Mouse (Mus musculus) left cerebral cortex, postnatal 4 days (tissue): ENCODE results near the gene Arntl2. TPM values are rescaled to one million over a fixed set of nuclear protein-coding genes. Genes with fewer than 3 reads are reported as not detected.
A peak's percentile ranks its signal among the peaks of the same experiment; 100 is the strongest.

Experiments
- DNase-seq: peaks from one replicate; pipeline ENCODE4 v3.0.0-alpha.2; 2022
- intact Hi-C: fragments of 180-260 bp; cut with DNase I; formaldehyde crosslinking; loops from one replicate; pipeline ENCODE4 v1.15.1; 2025
- total RNA-seq, 2 experiments: library from RNA; stranded (reverse); gene quantifications; 2 replicates each; pipeline ENCODE4 v1.2.3; 2021

The Arntl2 gene
- total RNA-seq, 2 experiments from 2014 or later, result 6.3 to 12.0 TPM

GRCm38 (mm10) chr6:146776610-146777389 is 19.1 kb upstream of the Arntl2 start:
- no peak for DNase-seq
- intact Hi-C loops, result no loop called here

GRCm38 (mm10) chr6:146778055-146778454 is 17.8 kb upstream of the Arntl2 start:
- no peak for DNase-seq
- intact Hi-C loops, result no loop called here

- intact Hi-C loops, result no loop called here
- DNase-seq, result no peak
These were observed 14.3 kb upstream of the Arntl2 start for GRCm38 (mm10) chr6:146781566-146781965.

- DNase-seq, result no peak
- intact Hi-C loops, result no loop called here
These were observed 2.3 kb upstream of the Arntl2 start for GRCm38 (mm10) chr6:146793527-146793926.

GRCm38 (mm10) chr6:146795166-146795923 is 510 bp upstream of the Arntl2 start:
- intact Hi-C loops, result no loop called here
- no peak for DNase-seq

GRCm38 (mm10) chr6:146797446-146797845 is 1.6 kb downstream of the Arntl2 start:
- intact Hi-C loops, result no loop called here
- DNase-seq, result no peak

- DNase-seq, result no peak
- intact Hi-C loops, result no loop called here
These were observed 14.1 kb downstream of the Arntl2 start for GRCm38 (mm10) chr6:146809991-146810390.

- no peak for DNase-seq
- intact Hi-C loops, result no loop called here
These were observed 17.2 kb downstream of the Arntl2 start for GRCm38 (mm10) chr6:146813007-146813406.

- DNase-seq, result no peak
- intact Hi-C loops, result no loop called here
These were observed 24.5 kb downstream of the Arntl2 start for GRCm38 (mm10) chr6:146820177-146820965.

- no peak for DNase-seq
- intact Hi-C loops, result no loop called here
These were observed 26.1 kb downstream of the Arntl2 start for GRCm38 (mm10) chr6:146821958-146822357.

- DNase-seq, result peak; percentile 61
- intact Hi-C loops, result no loop called here
These were observed 29.1 kb downstream of the Arntl2 start for GRCm38 (mm10) chr6:146824727-146825486.

- intact Hi-C loops, result no loop called here
- no peak for DNase-seq
These were observed 29.6 kb downstream of the Arntl2 start for GRCm38 (mm10) chr6:146825487-146825773.

GRCm38 (mm10) chr6:146831320-146831719 is 35.5 kb downstream of the Arntl2 start:
- intact Hi-C loops, result loop anchor here (10.0 kb wide), 2 partner anchors 133 to 163 kb away; no protein-coding TSS in a partner anchor

GRCm38 (mm10) chr6:146833485-146834314 is 37.8 kb downstream of the Arntl2 start:
- intact Hi-C loops, result loop anchor here (10.0 kb wide), 2 partner anchors 131 to 161 kb away; no protein-coding TSS in a partner anchor
- DNase-seq, result peak; percentile 18

More at GRCm38 (mm10) chr6:146831320-146831719, 35.5 kb downstream of the Arntl2 start:
- DNase-seq, result no peak

- DNase-seq, result no peak
- intact Hi-C loops, result loop anchor here (10.0 kb wide), 2 partner anchors 130 to 160 kb away; no protein-coding TSS in a partner anchor
These were observed 38.5 kb downstream of the Arntl2 start for GRCm38 (mm10) chr6:146834342-146834741.

- intact Hi-C loops, result loop anchor here (10.0 kb wide), 2 partner anchors 129 to 159 kb away; no protein-coding TSS in a partner anchor
- DNase-seq, result no peak
These were observed 39.9 kb downstream of the Arntl2 start for GRCm38 (mm10) chr6:146835784-146836183.

- no peak for DNase-seq
- intact Hi-C loops, result loop anchor here (10.0 kb wide), 2 partner anchors 127 to 157 kb away; no protein-coding TSS in a partner anchor
These were observed 41.5 kb downstream of the Arntl2 start for GRCm38 (mm10) chr6:146837316-146837715.

GRCm38 (mm10) chr6:146838366-146838765 is 42.5 kb downstream of the Arntl2 start:
- intact Hi-C loops, result loop anchor here (10.0 kb wide), 2 partner anchors 126 to 156 kb away; no protein-coding TSS in a partner anchor

GRCm38 (mm10) chr6:146838863-146839262 is 43.0 kb downstream of the Arntl2 start:
- intact Hi-C loops, result loop anchor here (10.0 kb wide), 2 partner anchors 126 to 156 kb away; no protein-coding TSS in a partner anchor
- no peak for DNase-seq

More at GRCm38 (mm10) chr6:146838366-146838765, 42.5 kb downstream of the Arntl2 start:
- DNase-seq, result no peak
